Mouse (Mus musculus): ENCODE data around the gene Usp16. TPM values are rescaled to one million over a fixed set of nuclear protein-coding genes. Genes with fewer than 3 reads are reported as not detected.

The Usp16 gene
- total and polyA plus RNA-seq, 3 experiments: 66.6 to 256 (median 76.4) TPM

DNA sequence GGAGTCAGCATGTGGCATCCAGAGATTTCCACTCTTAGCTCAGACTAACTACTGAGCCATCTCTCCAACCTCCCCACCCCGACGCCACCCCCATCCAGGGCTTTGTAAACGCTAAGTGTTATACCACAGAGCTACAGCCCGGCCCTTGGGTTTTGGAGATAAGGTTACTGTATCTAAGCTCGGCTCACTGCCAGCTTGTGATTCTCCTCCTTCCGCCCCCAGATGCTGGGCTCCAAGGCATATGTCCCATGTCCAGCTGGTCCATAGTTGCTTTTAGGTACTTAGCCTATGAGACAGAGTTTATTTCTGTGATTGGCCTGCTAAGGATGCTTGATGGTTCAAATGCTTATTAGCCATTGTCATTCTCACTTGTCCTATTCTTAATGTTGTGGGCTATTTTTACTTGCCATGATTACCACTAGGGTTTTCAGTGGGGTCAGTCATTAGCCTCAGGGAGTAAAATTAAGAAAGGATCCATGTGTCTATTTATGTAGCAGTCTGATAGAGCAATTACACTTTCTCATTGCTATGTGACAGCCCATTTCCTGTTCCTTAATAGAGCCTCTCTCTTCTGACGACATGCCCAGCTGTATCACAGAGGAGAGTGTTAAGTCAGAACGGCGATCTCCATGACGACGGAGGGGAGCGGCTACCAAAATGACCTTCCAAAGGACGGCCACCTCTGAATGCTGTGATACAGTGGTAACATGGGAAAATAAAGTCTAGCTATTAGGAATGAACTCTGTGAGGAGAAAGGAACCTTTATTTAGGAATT lies 47.0 kb downstream of the Usp16 start (continued):
- TF ChIP-seq MEF2A (IDR thresholded peaks at IDR 0.05; ENCODE audit: extremely low read depth, insufficient replicate concordance, low read depth, low read length, poor library complexity, severe bottlenecking) (no peak), RAD21 (IDR thresholded peaks at IDR 0.05; ENCODE audit: low read depth, low read length) (no peak), CTCF (IDR thresholded peaks at IDR 0.05 in 2 of 3, conservative IDR thresholded peaks at IDR 0.05 in 1 of 3; ENCODE audit: control insufficient read depth in 1 of 3, insufficient read depth in 1 of 3, low read depth in 2 of 3, low read length in 3 of 3, poor library complexity in 1 of 3, severe bottlenecking in 1 of 3) (no peak), E2F4 (IDR thresholded peaks at IDR 0.05; ENCODE audit: borderline replicate concordance, low read depth, low read length) (no peak), POLR2AphosphoS5 (IDR thresholded peaks at IDR 0.05; ENCODE audit: borderline replicate concordance, low read depth, low read length) (no peak), USF2 (IDR thresholded peaks at IDR 0.05; ENCODE audit: borderline replicate concordance in 1 of 2, insufficient read depth in 1 of 2, low read depth in 1 of 2, low read length in 2 of 2) (no peak), NRF1 (IDR thresholded peaks at IDR 0.05; ENCODE audit: insufficient read depth, low read depth, low read length, poor library complexity, severe bottlenecking) (no peak), KAT2A (conservative IDR thresholded peaks at IDR 0.05; ENCODE audit: low read depth, low read length) (no peak), ZMIZ1 (IDR thresholded peaks at IDR 0.05; ENCODE audit: low read depth, low read length) (no peak), UBTF (IDR thresholded peaks at IDR 0.05; ENCODE audit: borderline replicate concordance, insufficient read depth, low read depth, low read length) (no peak), NELFE (IDR thresholded peaks at IDR 0.05; ENCODE audit: low read depth, low read length) (no peak), TAL1 (IDR thresholded peaks at IDR 0.05; ENCODE audit: low read length) (peak; percentile 66), ELF1 (IDR thresholded peaks at IDR 0.05; ENCODE audit: low read depth, low read length) (no peak), MXI1 (IDR thresholded peaks at IDR 0.05; ENCODE audit: low read depth, low read length) (0 out of 2 replicates have a peak, but pooled peaks have one; percentile 21), MAX (IDR thresholded peaks at IDR 0.05; ENCODE audit: low read length) (no peak), ZKSCAN1 (IDR thresholded peaks at IDR 0.05; ENCODE audit: low read depth, low read length) (no peak)

DNA sequence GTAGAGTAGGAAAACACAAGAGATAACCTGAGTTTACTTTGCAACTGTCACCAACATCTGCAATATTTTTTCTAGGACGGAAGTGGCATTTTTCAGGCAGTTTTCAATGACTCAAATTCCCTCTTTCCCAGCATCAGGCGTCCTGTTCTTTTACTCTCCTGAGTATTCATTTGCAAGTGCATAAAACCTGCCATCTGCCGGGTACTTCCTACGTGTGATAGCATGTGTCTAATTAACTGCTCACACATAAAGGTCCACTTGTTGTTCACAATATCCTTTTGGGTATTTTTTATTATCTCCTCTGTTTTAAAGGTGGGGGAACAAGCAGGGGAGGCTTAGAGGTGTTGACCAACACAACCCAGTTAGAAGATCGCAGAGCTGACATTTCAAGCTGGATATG lies 57.2 kb downstream of the Usp16 start:
- Histone ChIP-seq H3K4me3 (ENCODE audit: control insufficient read depth in 1 of 2, insufficient read depth in 1 of 2, low read depth in 2 of 2, low read length in 2 of 2) (no peak overlapping the region), H3K9me3 (replicated peaks; ENCODE audit: insufficient read depth, low read length) (no peaks in the 10 kb centered on the region), H3K36me3 (ENCODE audit: control insufficient read depth in 1 of 2, insufficient read depth in 2 of 2, low read length in 2 of 2) (no peaks in the 10 kb centered on the region), H3K27ac (ENCODE audit: control insufficient read depth, low read depth, low read length) (no peak overlapping the region), H3K79me2 (ENCODE audit: control insufficient read depth, insufficient read depth, low read length, poor library complexity) (no peaks in the 10 kb centered on the region), H3K9ac (ENCODE audit: control insufficient read depth, low read depth, low read length, poor library complexity, severe bottlenecking) (no peak overlapping the region), H3K4me1 (ENCODE audit: control insufficient read depth in 1 of 2, insufficient read depth in 2 of 2, low read length in 2 of 2) (no peaks in the 10 kb centered on the region), H3K27me3 (ENCODE audit: control insufficient read depth in 1 of 2, insufficient read depth in 2 of 2, low read length in 2 of 2) (peaks cover 3% of the 10 kb centered on the region in 2 experiments; a peak in 2 of 4 replicates)
- DNase-seq (ENCODE audit: low read depth, low spot score): no peak
- TF ChIP-seq GABPA (IDR thresholded peaks at IDR 0.05; ENCODE audit: low read depth, low read length) (no peak), MEF2A (IDR thresholded peaks at IDR 0.05; ENCODE audit: extremely low read depth, insufficient replicate concordance, low read depth, low read length, poor library complexity, severe bottlenecking) (no peak), ETS1 (IDR thresholded peaks at IDR 0.05; ENCODE audit: low read depth, low read length) (no peak), EP300 (IDR thresholded peaks at IDR 0.05; ENCODE audit: low read depth in 1 of 2, low read length in 2 of 2) (no peak), POLR2AphosphoS5 (IDR thresholded peaks at IDR 0.05; ENCODE audit: borderline replicate concordance, low read depth, low read length) (no peak)

Data from MEL (cell line).